Comparison of ENCODE assay signal across 9 mouse cellular contexts in genomic region chr2:46370949-46371348, GRCm38 (mm10).
A peak's percentile ranks its signal among the peaks of the same experiment; 100 is the strongest.
DNase-seq lines count a peak whose midpoint lies in the region; ATAC-seq and TF ChIP-seq lines count a peak whose summit lies in the region.
"Had no signal": no experiment of that assay in that cellular context is flagged by ENCODE, and none has a peak within 500 bp of the region (broad histone marks: within the 10 kb centered on the region; RNA-seq: fewer than 3 reads in every experiment).

No protein-coding gene starts in this region.

- 50% methylated on average over 5 of the region's 5 CpGs for WGBS in intestine, postnatal 0 days

- no peak overlapping the region for H3K4me2 ChIP-seq in intestine, postnatal 0 days (replicated peaks; ENCODE audit: low read depth)
- H3K4me2 ChIP-seq: hindbrain, embryonic 12.5 days had no signal

- intact Hi-C loops in gastrocnemius, adult 2 months (cut with DNase I), result no loop called here

- peak; percentile 83 for ATAC-seq in intestine, postnatal 0 days
- ATAC-seq in erythroid progenitor cell, adult 5-6 weeks (replicated peaks; ENCODE audit: low FRiP score, poor library complexity, severe bottlenecking), result no peak

- no peak overlapping the region for H3K9ac ChIP-seq in intestine, postnatal 0 days (ENCODE audit: low read depth, low read length)
- H3K9ac ChIP-seq: hindbrain, embryonic 12.5 days had no signal

- no peaks in the 10 kb centered on the region for H3K27me3 ChIP-seq in intestine, postnatal 0 days (replicated peaks; ENCODE audit: control insufficient read depth, insufficient read depth, low read length)
- H3K27me3 ChIP-seq: hindbrain, embryonic 12.5 days had no signal

- peak; percentile 29 to 37 for DNase-seq in B cell, adult 2 months
- peak; percentile 9 for DNase-seq in Muller cell, postnatal 12 days (ENCODE audit: inconsistent ontology term)
- peak; percentile 12 to 29 for DNase-seq in monocyte, adult 2 months (ENCODE audit: low read depth in 1 of 2, low spot score in 2 of 2)
- DNase-seq in testis, postnatal 14 days (ENCODE audit: low spot score), result no peak
- DNase-seq in gastrocnemius, adult 2 months, result no peak
- DNase-seq in adrenal gland, postnatal 25 days, result no peak

- H3K27ac ChIP-seq in intestine, postnatal 0 days (ENCODE audit: low read depth, low read length), result no peak overlapping the region
- H3K27ac ChIP-seq in gastrocnemius, adult 2 months, result no peak overlapping the region
- H3K27ac ChIP-seq: hindbrain, embryonic 12.5 days had no signal

- no peaks in the 10 kb centered on the region for H3K36me3 ChIP-seq in intestine, postnatal 0 days (ENCODE audit: control insufficient read depth, insufficient read depth)
- H3K36me3 ChIP-seq: hindbrain, embryonic 12.5 days had no signal

- H3K4me1 ChIP-seq in intestine, postnatal 0 days (replicated peaks; ENCODE audit: control insufficient read depth, insufficient read depth, low read length), result no peaks in the 10 kb centered on the region
- H3K4me1 ChIP-seq: hindbrain, embryonic 12.5 days had no signal

- TF ChIP-seq CTCF in intestine, postnatal 0 days (IDR thresholded peaks at IDR 0.05; ENCODE audit: low read depth), result no peak
- no peak for TF ChIP-seq CTCF in gastrocnemius, adult 2 months (IDR thresholded peaks at IDR 0.05)

- no peak overlapping the region for H3K4me3 ChIP-seq in intestine, postnatal 0 days (ENCODE audit: low read depth, low read length)
- no peak overlapping the region for H3K4me3 ChIP-seq in gastrocnemius, adult 2 months
- H3K4me3 ChIP-seq: hindbrain, embryonic 12.5 days had no signal

- H3K9me3 ChIP-seq in intestine, postnatal 0 days (ENCODE audit: control insufficient read depth), result no peaks in the 10 kb centered on the region
- H3K9me3 ChIP-seq: hindbrain, embryonic 12.5 days had no signal

Comparison
In these comparisons a context has a peak if more than half of its experiments do, and no peak if none do; other contexts are left out.
1. DNase-seq: peak in B cell, adult 2 months (2 of 2), Muller cell, postnatal 12 days (single experiment) and monocyte, adult 2 months (2 of 2); none in testis, postnatal 14 days (single experiment), gastrocnemius, adult 2 months (single experiment) and adrenal gland, postnatal 25 days (single experiment).